Mouse (Mus musculus) embryonic facial prominence, embryonic 14.5 days (tissue): ENCODE results near the gene Rcbtb2. TPM values are rescaled to one million over a fixed set of nuclear protein-coding genes. Genes with fewer than 3 reads are reported as not detected.

Experiments used
- ATAC-seq: fragments of 200-750 bp; cut with Nextera tagmentation; 2 replicates; pipeline ENCODE4 v1.8.0; 2017; ENCODE audit warnings: low read depth, moderate number of reproducible peaks, moderate TSS enrichment
- DNase-seq: peaks from one replicate; pipeline ENCODE4 v3.0.0-alpha.2; 2015; ENCODE audit warnings: low spot score
- H3K27ac ChIP-seq: fragments of 300-500 bp; sonication (generic); replicated peaks from 2 replicates; pipeline ENCODE4 v1.5.1; 2014; ENCODE audit warnings: low read depth, mild to moderate bottlenecking, low read length, moderate library complexity
- H3K27me3 ChIP-seq: fragments of 300-500 bp; sonication (generic); replicated peaks from 2 replicates; pipeline ENCODE4 v1.6.1; 2014; ENCODE audit warnings: low read length; ENCODE audit not compliant: control insufficient read depth, insufficient read depth
- H3K36me3 ChIP-seq: fragments of 300-500 bp; sonication (generic); 2 replicates; pipeline ENCODE4 v1.6.1; 2014; ENCODE audit warnings: low read length, mixed read lengths; ENCODE audit not compliant: control insufficient read depth, insufficient read depth
- H3K4me1 ChIP-seq: fragments of 300-500 bp; sonication (generic); 2 replicates; pipeline ENCODE4 v1.6.1; 2014; ENCODE audit warnings: antibody characterized with exemption, low read length; ENCODE audit not compliant: control insufficient read depth, insufficient read depth
- H3K4me2 ChIP-seq: fragments of 300-500 bp; sonication (generic); 2 replicates; pipeline ENCODE4 v1.6.1; 2014; ENCODE audit warnings: low read depth, mild to moderate bottlenecking, low read length, moderate library complexity, mixed read lengths
- H3K4me3 ChIP-seq: fragments of 300-500 bp; sonication (generic); 2 replicates; pipeline ENCODE4 v1.5.1; 2014; ENCODE audit warnings: low read depth, mild to moderate bottlenecking, low read length
- H3K9ac ChIP-seq: fragments of 300-500 bp; sonication (generic); 2 replicates; pipeline ENCODE4 v1.6.1; 2014; ENCODE audit warnings: low read depth, mild to moderate bottlenecking, low read length, moderate library complexity, mixed read lengths
- H3K9me3 ChIP-seq: fragments of 300-500 bp; sonication (generic); 2 replicates; pipeline ENCODE4 v1.6.1; 2016; ENCODE audit warnings: low read length; ENCODE audit not compliant: control insufficient read depth
- WGBS: fragments of 180-500 bp; shearing (Covaris S2); extraction: QIAGEN DNeasy Blood & Tissue Kit; methylation state at CpG from one replicate; pipeline ENCODE4 v1.1.7; 2014; 5-methylcytosine and 5-hydroxymethylcytosine counted together
- polyA plus RNA-seq: library from polyadenylated mRNA; unstranded; fragments of >200 nt; fragmentation: Nextera tagmentation; extraction: Ambion mirVana; gene quantifications from 2 replicates; pipeline ENCODE4 v1.2.1, GENCODE M21; 2014

Gene Rcbtb2
- polyA plus RNA-seq, 1 experiment from 2014 or later: 86.4 TPM

DNA sequence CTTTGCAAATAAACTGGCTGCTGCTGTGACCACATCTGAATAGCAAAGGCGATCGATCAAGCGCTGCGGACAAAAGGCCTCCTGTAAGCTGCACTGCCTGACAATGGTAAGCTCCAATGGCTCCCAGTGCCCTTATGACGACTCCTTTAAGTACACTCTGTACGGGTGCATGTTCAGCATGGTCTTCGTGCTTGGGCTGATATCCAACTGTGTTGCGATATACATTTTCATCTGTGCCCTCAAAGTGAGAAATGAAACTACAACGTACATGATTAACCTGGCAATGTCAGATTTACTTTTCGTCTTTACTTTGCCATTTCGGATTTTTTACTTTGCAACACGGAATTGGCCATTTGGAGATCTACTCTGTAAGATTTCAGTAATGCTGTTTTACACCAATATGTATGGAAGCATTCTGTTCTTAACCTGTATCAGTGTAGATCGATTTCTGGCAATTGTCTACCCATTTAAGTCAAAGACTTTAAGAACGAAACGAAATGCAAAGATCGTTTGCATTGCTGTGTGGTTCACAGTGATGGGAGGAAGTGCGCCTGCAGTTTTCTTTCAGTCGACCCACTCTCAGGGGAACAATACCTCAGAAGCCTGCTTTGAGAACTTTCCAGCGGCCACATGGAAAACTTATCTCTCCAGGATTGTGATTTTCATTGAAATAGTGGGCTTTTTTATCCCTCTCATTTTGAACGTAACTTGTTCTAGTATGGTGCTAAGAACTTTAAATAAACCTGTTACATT, 115.8 kb downstream of the Rcbtb2 start:
- peak; percentile 84 for DNase-seq
- Histone ChIP-seq H3K4me2 (peak overlapping the region; percentile 71), H3K27me3 (no peaks in the 10 kb centered on the region), H3K36me3 (peaks cover 12% of the 10 kb centered on the region; the same call in 1 of the 2 replicates), H3K4me3 (peak overlapping the region; percentile 62), H3K4me1 (peaks cover 9% of the 10 kb centered on the region), H3K27ac (peak overlapping the region; percentile 97), H3K9me3 (peaks cover 3% of the 10 kb centered on the region; the same call in 1 of the 2 replicates), H3K9ac (peak overlapping the region; percentile 85)
- peak; percentile 88 for ATAC-seq
- under 1% methylated on average over 20 of the region's 20 CpGs for WGBS

DNA sequence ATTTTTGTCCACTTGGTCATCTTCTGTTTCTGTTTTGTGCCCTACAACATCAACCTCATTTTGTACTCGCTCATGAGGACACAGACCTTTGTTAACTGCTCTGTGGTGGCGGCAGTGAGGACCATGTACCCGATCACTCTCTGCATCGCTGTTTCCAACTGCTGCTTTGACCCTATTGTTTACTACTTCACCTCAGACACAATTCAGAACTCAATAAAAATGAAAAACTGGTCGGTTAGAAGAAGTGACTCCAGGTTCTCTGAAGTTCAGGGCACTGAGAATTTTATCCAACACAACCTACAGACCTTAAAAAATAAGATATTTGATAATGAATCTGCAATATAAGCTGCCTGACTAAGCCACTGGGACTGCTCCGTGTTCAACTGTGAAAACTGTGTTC, 116.5 kb downstream of the Rcbtb2 start:
- WGBS: under 1% methylated on average over 6 of the region's 6 CpGs
- DNase-seq: peak; percentile 66
- Histone ChIP-seq H3K4me3 (peak overlapping the region; percentile 62), H3K9me3 (peaks cover 3% of the 10 kb centered on the region; the same call in 1 of the 2 replicates), H3K9ac (peak overlapping the region; percentile 85), H3K27me3 (no peaks in the 10 kb centered on the region), H3K4me2 (peak overlapping the region; percentile 71), H3K36me3 (peaks cover 12% of the 10 kb centered on the region; the same call in 1 of the 2 replicates), H3K27ac (peak overlapping the region; percentile 97), H3K4me1 (peaks cover 7% of the 10 kb centered on the region)
- ATAC-seq: no peak

DNA sequence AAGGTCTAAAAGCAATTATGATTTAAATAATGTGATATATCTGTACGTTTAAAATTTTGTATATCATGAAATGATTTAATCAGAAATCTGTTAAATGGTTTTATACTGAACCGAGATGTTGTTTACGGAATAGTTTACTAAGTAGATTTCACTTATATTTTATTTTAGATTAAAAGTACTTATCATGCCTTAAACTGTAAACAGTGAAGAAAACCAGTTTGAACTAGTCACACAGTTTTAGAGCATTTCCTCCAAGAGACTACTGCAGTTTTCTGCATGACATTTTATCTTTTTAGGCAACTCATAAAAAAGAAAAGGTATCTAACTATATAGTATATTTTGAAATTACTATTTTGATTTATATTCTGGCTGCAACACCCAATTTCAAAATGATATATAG, 117.0 kb downstream of the Rcbtb2 start:
- H3K4me3 ChIP-seq: peak overlapping the region; percentile 62; the same call in 1 of the 2 replicates
- H3K4me2 ChIP-seq: peak overlapping the region; percentile 71
- H3K9me3 ChIP-seq: peaks cover 3% of the 10 kb centered on the region; the same call in 1 of the 2 replicates
- no peaks in the 10 kb centered on the region for H3K27me3 ChIP-seq
- WGBS: 36% methylated on average over 3 of the region's 3 CpGs
- H3K4me1 ChIP-seq: peaks cover 1% of the 10 kb centered on the region; the same call in 1 of the 2 replicates
- no peak for ATAC-seq
- no peak overlapping the region for H3K27ac ChIP-seq
- no peak overlapping the region for H3K9ac ChIP-seq
- H3K36me3 ChIP-seq: peaks cover 12% of the 10 kb centered on the region; the same call in 1 of the 2 replicates
- DNase-seq: no peak

DNA sequence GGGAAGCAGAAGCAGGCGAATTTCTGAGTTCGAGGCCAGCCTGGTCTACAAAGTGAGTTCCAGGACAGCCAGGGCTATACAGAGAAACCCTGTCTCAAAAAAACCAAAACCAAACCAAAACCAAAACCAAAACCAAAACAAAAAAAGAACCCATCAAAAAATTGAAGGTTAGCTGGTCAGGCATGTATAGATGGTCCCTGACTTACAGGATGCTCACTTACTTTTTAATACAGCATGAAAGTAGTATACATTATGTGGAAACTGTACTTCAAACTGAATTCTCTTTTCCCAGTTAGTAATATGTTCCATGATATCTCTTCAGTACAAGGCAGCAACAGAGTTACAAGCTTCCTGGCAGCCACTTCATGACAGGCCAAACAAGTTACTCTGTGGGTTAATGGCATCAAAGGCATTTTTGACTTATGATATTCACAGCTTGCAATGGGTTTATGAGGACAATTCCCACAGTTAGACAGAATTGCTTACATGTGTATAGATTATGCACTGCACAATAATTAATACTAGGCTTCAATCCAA, 121.3 kb downstream of the Rcbtb2 start:
- H3K27ac ChIP-seq: no peak overlapping the region
- H3K4me3 ChIP-seq: no peak overlapping the region
- H3K27me3 ChIP-seq: no peaks in the 10 kb centered on the region
- DNase-seq (no peak), ATAC-seq (no peak)
- no peaks in the 10 kb centered on the region for H3K4me1 ChIP-seq
- H3K9ac ChIP-seq: no peak overlapping the region
- peaks cover 12% of the 10 kb centered on the region; the same call in 1 of the 2 replicates for H3K36me3 ChIP-seq
- H3K9me3 ChIP-seq: no peaks in the 10 kb centered on the region
- WGBS: 95% methylated on average over 2 of the region's 2 CpGs
- H3K4me2 ChIP-seq: no peak overlapping the region

DNA sequence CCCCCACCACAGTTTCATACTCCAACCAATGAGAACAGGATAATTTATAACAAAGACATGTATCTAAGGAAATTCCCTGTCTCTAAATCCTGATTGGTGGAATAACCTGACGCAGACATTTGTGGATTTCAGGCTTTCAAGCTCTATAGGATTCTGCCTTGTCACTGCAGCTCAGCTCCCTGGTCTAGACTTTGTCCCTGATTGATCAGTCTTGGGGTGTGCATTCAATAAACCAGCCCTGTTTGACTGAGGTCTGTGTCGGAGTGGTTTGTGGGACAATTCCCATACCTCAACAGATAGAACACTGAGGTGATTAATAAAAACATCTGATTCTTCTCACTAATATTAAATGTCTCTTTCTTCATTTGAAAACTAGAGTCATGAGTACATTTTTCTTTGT, 127.2 kb downstream of the Rcbtb2 start:
- H3K27ac ChIP-seq: no peak overlapping the region
- H3K4me2 ChIP-seq: no peak overlapping the region
- no peaks in the 10 kb centered on the region for H3K27me3 ChIP-seq
- no peaks in the 10 kb centered on the region for H3K36me3 ChIP-seq
- H3K9me3 ChIP-seq: no peaks in the 10 kb centered on the region
- no peak overlapping the region for H3K4me3 ChIP-seq
- 92% methylated on average over 2 of the region's 2 CpGs for WGBS
- DNase-seq (no peak), ATAC-seq (no peak)
- no peaks in the 10 kb centered on the region for H3K4me1 ChIP-seq
- no peak overlapping the region for H3K9ac ChIP-seq

DNA sequence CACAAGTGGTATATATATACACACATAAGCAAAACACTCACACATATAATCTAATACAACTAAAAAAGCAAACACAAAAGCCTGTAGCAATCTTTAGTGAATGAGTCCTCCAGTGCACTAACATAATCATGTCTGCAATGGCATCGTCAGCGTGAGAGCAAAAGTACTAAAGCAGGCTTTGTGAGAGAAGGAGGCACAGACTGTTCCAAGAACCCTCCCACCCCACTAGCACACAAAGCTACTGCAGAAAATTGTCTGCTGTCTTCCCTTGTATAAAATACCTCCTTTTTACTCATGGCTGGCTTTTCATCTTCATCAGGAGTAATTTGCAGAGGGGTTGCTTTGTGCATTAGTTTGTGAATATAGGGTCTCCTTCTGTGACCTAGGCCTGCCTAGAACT, 129.4 kb downstream of the Rcbtb2 start:
- H3K36me3 ChIP-seq: no peaks in the 10 kb centered on the region
- ATAC-seq (no peak), DNase-seq (no peak)
- H3K4me2 ChIP-seq: no peak overlapping the region
- 74% methylated on average over 2 of the region's 2 CpGs for WGBS
- H3K4me1 ChIP-seq: no peaks in the 10 kb centered on the region
- no peak overlapping the region for H3K9ac ChIP-seq
- H3K4me3 ChIP-seq: no peak overlapping the region
- H3K27ac ChIP-seq: no peak overlapping the region
- H3K9me3 ChIP-seq: no peaks in the 10 kb centered on the region
- H3K27me3 ChIP-seq: no peaks in the 10 kb centered on the region

DNA sequence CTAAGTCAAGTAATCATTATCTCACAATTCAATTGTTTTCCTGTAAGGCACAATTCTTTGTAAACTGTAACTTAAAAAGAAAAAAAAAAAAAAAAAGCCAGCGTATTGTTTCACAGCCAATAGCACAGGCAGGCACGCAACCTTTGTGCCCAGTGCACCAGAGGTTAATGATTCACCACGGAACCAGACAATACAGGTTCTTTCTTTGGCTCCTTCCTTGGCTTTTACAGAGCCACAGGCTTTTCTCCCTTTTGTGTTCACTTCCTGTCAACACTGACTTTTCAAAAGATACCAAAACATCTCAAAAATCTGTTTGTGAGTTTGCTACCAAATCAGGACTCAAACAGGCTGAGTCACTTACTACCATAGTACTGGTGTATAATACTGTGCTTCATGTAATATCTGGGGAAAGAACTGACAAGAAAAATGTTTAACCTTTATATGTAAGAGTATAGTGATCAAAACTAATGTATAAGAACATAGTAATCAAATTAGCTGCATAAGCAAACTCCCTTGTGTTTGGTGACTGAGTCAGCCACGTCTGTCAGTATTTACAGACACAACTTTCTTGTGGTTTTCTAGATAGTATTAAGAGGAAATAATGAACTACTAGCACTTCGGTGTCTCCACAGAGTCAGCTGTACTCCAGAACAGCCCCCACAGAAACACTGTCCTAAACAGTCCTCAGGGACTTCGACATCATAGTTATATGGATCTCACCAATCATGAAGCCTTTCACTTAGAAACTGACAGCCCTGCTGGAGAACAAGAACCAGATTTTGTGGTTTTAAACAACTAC, 130.8 kb downstream of the Rcbtb2 start:
- Histone ChIP-seq H3K4me1 (no peaks in the 10 kb centered on the region), H3K27me3 (no peaks in the 10 kb centered on the region), H3K4me3 (no peak overlapping the region), H3K27ac (no peak overlapping the region), H3K9me3 (no peaks in the 10 kb centered on the region), H3K4me2 (no peak overlapping the region), H3K36me3 (no peaks in the 10 kb centered on the region), H3K9ac (no peak overlapping the region)
- ATAC-seq (no peak), DNase-seq (no peak)
- WGBS: 62% methylated on average over 6 of the region's 6 CpGs

DNA sequence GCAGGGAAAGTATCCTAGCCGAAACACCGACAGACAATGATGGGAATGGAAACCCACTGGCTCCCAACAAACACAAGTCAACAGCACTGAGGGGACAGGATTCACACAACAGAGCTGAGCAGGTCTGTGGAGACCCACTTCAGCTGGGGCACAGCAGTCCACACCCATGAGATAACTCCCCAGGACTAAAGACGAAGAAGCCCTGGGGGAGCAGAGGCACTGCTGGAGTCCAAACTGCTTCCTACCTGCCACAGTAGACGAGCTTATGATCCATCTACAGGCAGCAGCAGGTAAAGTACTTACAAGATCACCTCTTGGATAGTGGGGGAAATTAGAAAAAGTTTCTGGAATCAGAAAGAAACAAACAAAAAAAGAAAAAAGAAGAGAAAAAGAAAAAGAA, 131.6 kb downstream of the Rcbtb2 start:
- WGBS: 70% methylated on average over 4 of the region's 4 CpGs
- Histone ChIP-seq H3K4me3 (no peak overlapping the region), H3K4me1 (no peaks in the 10 kb centered on the region), H3K9me3 (no peaks in the 10 kb centered on the region), H3K27me3 (no peaks in the 10 kb centered on the region), H3K4me2 (no peak overlapping the region), H3K27ac (no peak overlapping the region), H3K36me3 (no peaks in the 10 kb centered on the region), H3K9ac (no peak overlapping the region)
- DNase-seq (no peak), ATAC-seq (no peak)
